Mouse (Mus musculus) frontal cortex, postnatal 10 days (tissue): ENCODE measurements around the gene Gm4559.
"Not testable (repeated sequence)": the region's sequence is repeated elsewhere in the genome, so short reads cannot be mapped to it uniquely, and the experiment has no call there.

Experiments used
- DNase-seq, 2 experiments: peaks; one replicate each; pipeline ENCODE4 v3.0.0; 2022; ENCODE audit warnings: low spot score in 2 of 2, mixed read lengths in 1 of 2

Gm4559 gene

GRCm38 (mm10) chr7:142274263-142274662 lies at the start of gene Gm4559:
Gm4559 (minus strand) TSS chr7:142274363.
- not testable (repeated sequence) for DNase-seq

- DNase-seq, result no peak
These were observed 49.4 kb upstream of the Gm4559 start for GRCm38 (mm10) chr7:142323396-142324117.

- DNase-seq, result no peak
These were observed 48.5 kb upstream of the Gm4559 start for GRCm38 (mm10) chr7:142322641-142323040.

- DNase-seq, result not testable (repeated sequence)
These were observed 47.6 kb upstream of the Gm4559 start for GRCm38 (mm10) chr7:142321637-142322306.

GRCm38 (mm10) chr7:142320906-142321305 lies 46.7 kb upstream of the Gm4559 start:
- DNase-seq, result no peak

GRCm38 (mm10) chr7:142319124-142319523 lies 45.0 kb upstream of the Gm4559 start:
- DNase-seq, result no peak

- no peak for DNase-seq
These were observed 43.1 kb upstream of the Gm4559 start for GRCm38 (mm10) chr7:142317216-142317615.

- peak in 1 of 2 experiments; percentile 29 for DNase-seq
These were observed 42.4 kb upstream of the Gm4559 start for GRCm38 (mm10) chr7:142316558-142316957.

GRCm38 (mm10) chr7:142314600-142315285 lies 40.6 kb upstream of the Gm4559 start:
- DNase-seq, result no peak

- DNase-seq, result not testable (repeated sequence)
These were observed 29.8 kb upstream of the Gm4559 start for GRCm38 (mm10) chr7:142303929-142304328.

- DNase-seq, result no peak
These were observed 29.1 kb upstream of the Gm4559 start, which contains the start of gene Krtap5-4 for GRCm38 (mm10) chr7:142303249-142303648. Krtap5-4 (plus strand) TSS chr7:142303549.

- not testable (repeated sequence) for DNase-seq
These were observed 22.9 kb upstream of the Gm4559 start, which contains the start of gene Krtap5-1 for GRCm38 (mm10) chr7:142297018-142297417. Krtap5-1 (minus strand) TSS chr7:142297118.

- not testable (repeated sequence) for DNase-seq
These were observed 21.9 kb upstream of the Gm4559 start for GRCm38 (mm10) chr7:142296108-142296507.

GRCm38 (mm10) chr7:142295418-142295817 lies 21.3 kb upstream of the Gm4559 start:
- DNase-seq, result no peak

GRCm38 (mm10) chr7:142293851-142294250 lies 19.7 kb upstream of the Gm4559 start:
- not testable (repeated sequence) for DNase-seq

GRCm38 (mm10) chr7:142285910-142286612 lies 11.9 kb upstream of the Gm4559 start:
- not testable (repeated sequence) for DNase-seq

- DNase-seq, result peak in 1 of 2 experiments; percentile 24
These were observed 11.1 kb upstream of the Gm4559 start for GRCm38 (mm10) chr7:142285130-142285835.

GRCm38 (mm10) chr7:142284615-142285080 lies 10.5 kb upstream of the Gm4559 start:
- DNase-seq, result peak; percentile 67 to 87

- DNase-seq, result peak; percentile 19 to 38
These were observed 9.9 kb upstream of the Gm4559 start for GRCm38 (mm10) chr7:142284023-142284591.

GRCm38 (mm10) chr7:142282847-142283246 lies 8.7 kb upstream of the Gm4559 start:
- DNase-seq, result not testable (repeated sequence)
